Mouse (Mus musculus) MEL (cell line): Measurements from ENCODE around the gene Plekhg4. TPM values are rescaled to one million over a fixed set of nuclear protein-coding genes. Genes with fewer than 3 reads are reported as not detected.

Experiments
- DNase-seq: peaks from one replicate; pipeline ENCODE4 v3.0.0; 2011; ENCODE audit warnings: low read depth, low spot score
- H3K27ac ChIP-seq: 2 replicates; pipeline ENCODE4 v1.5.1; 2012; ENCODE audit warnings: low read depth, mild to moderate bottlenecking, control low read depth, low read length, moderate library complexity; ENCODE audit not compliant: control insufficient read depth
- H3K27me3 ChIP-seq, 2 experiments: fragments of 150-350 bp in 1 of 2; sonication (generic) in 1 of 2; 2 replicates each; pipeline ENCODE4 v1.6.1; 2012; ENCODE audit warnings: low read length in 2 of 2, mild to moderate bottlenecking in 2 of 2, improper control_type of control experiment in 1 of 2, moderate library complexity in 1 of 2; ENCODE audit not compliant: insufficient read depth in 2 of 2, control insufficient read depth in 1 of 2
- H3K36me3 ChIP-seq, 2 experiments: 2 replicates each; pipeline ENCODE4 v1.6.1; 2012 to 2014; ENCODE audit warnings: low read length in 2 of 2, improper control_type of control experiment in 1 of 2, inconsistent platforms in 1 of 2, mild to moderate bottlenecking in 1 of 2; ENCODE audit not compliant: insufficient read depth in 2 of 2, control insufficient read depth in 1 of 2
- H3K4me1 ChIP-seq, 2 experiments: fragments of 150-350 bp in 1 of 2; sonication (generic) in 1 of 2; 2 replicates each; pipeline ENCODE4 v1.6.1; 2012; ENCODE audit warnings: low read length in 2 of 2, improper control_type of control experiment in 1 of 2, mild to moderate bottlenecking in 1 of 2; ENCODE audit not compliant: insufficient read depth in 2 of 2, control insufficient read depth in 1 of 2
- H3K4me3 ChIP-seq, 2 experiments: fragments of 150-350 bp in 1 of 2; sonication (generic) in 1 of 2; 2 replicates each; pipeline ENCODE4 v1.5.1; 2012; ENCODE audit warnings: low read depth in 2 of 2, low read length in 2 of 2, mild to moderate bottlenecking in 2 of 2, moderate library complexity in 2 of 2, control low read depth in 1 of 2, improper control_type of control experiment in 1 of 2; ENCODE audit not compliant: control insufficient read depth in 1 of 2, insufficient read depth in 1 of 2
- H3K79me2 ChIP-seq: 2 replicates; pipeline ENCODE4 v1.6.1; 2012; ENCODE audit warnings: mild to moderate bottlenecking, low read length, moderate library complexity; ENCODE audit not compliant: control insufficient read depth, poor library complexity, insufficient read depth
- H3K9ac ChIP-seq: 2 replicates; pipeline ENCODE4 v1.6.1; 2012; ENCODE audit warnings: low read depth, mild to moderate bottlenecking, control low read depth, low read length, moderate library complexity; ENCODE audit not compliant: control insufficient read depth, poor library complexity, severe bottlenecking
- H3K9me3 ChIP-seq: fragments of 150-350 bp; sonication (generic); replicated peaks from 2 replicates; pipeline ENCODE4 v1.6.1; 2012; ENCODE audit warnings: mild to moderate bottlenecking, low read length, improper control_type of control experiment, moderate library complexity; ENCODE audit not compliant: insufficient read depth
- BHLHE40 ChIP-seq: IDR thresholded peaks from 2 replicates; pipeline ENCODE4 v1.6.1; 2012; ENCODE audit warnings: low read depth, mild to moderate bottlenecking, inconsistent platforms, low read length, improper control_type of control experiment, borderline replicate concordance
- CTCF ChIP-seq, 3 experiments: IDR thresholded peaks in 2 of 3; conservative IDR thresholded peaks in 1 of 3; 2 replicates each; pipeline ENCODE4 v1.5.1; 2011 to 2012; ENCODE audit warnings: low read length in 3 of 3, low read depth in 2 of 3, mild to moderate bottlenecking in 2 of 3, improper control_type of control experiment in 1 of 3, inconsistent platforms in 1 of 3, mixed read lengths in 1 of 3, moderate library complexity in 1 of 3; ENCODE audit not compliant: control insufficient read depth in 1 of 3, insufficient read depth in 1 of 3, poor library complexity in 1 of 3, severe bottlenecking in 1 of 3
- EP300 ChIP-seq, 2 experiments: IDR thresholded peaks; 2 replicates each; pipeline ENCODE4 v1.6.1; 2011; ENCODE audit warnings: improper control_type of control experiment in 2 of 2, low read length in 2 of 2, low read depth in 1 of 2, mild to moderate bottlenecking in 1 of 2
- GATA1 ChIP-seq: IDR thresholded peaks from 2 replicates; pipeline ENCODE4 v1.6.1; 2011; ENCODE audit warnings: low read depth, low read length, improper control_type of control experiment
- HCFC1 ChIP-seq: IDR thresholded peaks from 2 replicates; pipeline ENCODE4 v1.6.1; 2012; ENCODE audit warnings: low read depth, mild to moderate bottlenecking, inconsistent platforms, low read length, improper control_type of control experiment, moderate library complexity
- MAFK ChIP-seq: IDR thresholded peaks from 2 replicates; pipeline ENCODE4 v1.6.1; 2011; ENCODE audit warnings: low read depth, mild to moderate bottlenecking, low read length, improper control_type of control experiment, borderline replicate concordance
- MEF2A ChIP-seq: IDR thresholded peaks from 2 replicates; pipeline ENCODE4 v1.6.1; 2014; ENCODE audit warnings: low read depth, mild to moderate bottlenecking, inconsistent platforms, low read length, improper control_type of control experiment; ENCODE audit not compliant: poor library complexity, insufficient replicate concordance, severe bottlenecking; ENCODE audit errors: extremely low read depth
- MYB ChIP-seq: IDR thresholded peaks from 2 replicates; pipeline ENCODE4 v1.6.1; 2011; ENCODE audit warnings: mild to moderate bottlenecking, low read depth, low read length, improper control_type of control experiment
- MYC ChIP-seq: IDR thresholded peaks from 2 replicates; pipeline ENCODE4 v1.6.1; 2011; ENCODE audit warnings: low read depth, mild to moderate bottlenecking, low read length, improper control_type of control experiment, moderate library complexity
- NELFE ChIP-seq: IDR thresholded peaks from 2 replicates; pipeline ENCODE4 v1.6.1; 2011; ENCODE audit warnings: low read depth, low read length, improper control_type of control experiment
- RAD21 ChIP-seq: IDR thresholded peaks from 2 replicates; pipeline ENCODE4 v1.6.1; 2011; ENCODE audit warnings: mild to moderate bottlenecking, low read depth, low read length, improper control_type of control experiment
- SMC3 ChIP-seq: IDR thresholded peaks from 2 replicates; pipeline ENCODE4 v1.6.1; 2011; ENCODE audit warnings: low read depth, low read length, improper control_type of control experiment
- TAL1 ChIP-seq: IDR thresholded peaks from 2 replicates; pipeline ENCODE4 v1.6.1; 2012; ENCODE audit warnings: mild to moderate bottlenecking, inconsistent platforms, low read length, moderate library complexity, mixed read lengths
- USF1 ChIP-seq: IDR thresholded peaks from 2 replicates; pipeline ENCODE4 v1.6.1; 2014; ENCODE audit warnings: low read depth, mild to moderate bottlenecking, inconsistent platforms, low read length, improper control_type of control experiment, moderate library complexity
- ZC3H11A ChIP-seq: IDR thresholded peaks from 2 replicates; pipeline ENCODE4 v1.6.1; 2012; ENCODE audit warnings: low read depth, mild to moderate bottlenecking, inconsistent platforms, low read length, improper control_type of control experiment
- ZMIZ1 ChIP-seq: IDR thresholded peaks from 2 replicates; pipeline ENCODE4 v1.6.1; 2012; ENCODE audit warnings: low read depth, mild to moderate bottlenecking, inconsistent platforms, low read length, improper control_type of control experiment, moderate library complexity
- polyA plus RNA-seq, 2 experiments: library from polyadenylated mRNA; stranded (reverse) in 1 of 2; unstranded in 1 of 2; fragments of >175 nt in 1 of 2; fragments of >200 nt in 1 of 2; gene quantifications; 2 replicates each; pipeline versions ENCODE4 v1.2.1 to v1.2.4; 2012; ENCODE audit warnings: low replicate concordance in 2 of 2, low read depth in 1 of 2; ENCODE audit not compliant: insufficient read length in 2 of 2, insufficient read depth in 1 of 2, missing spikeins in 1 of 2
- total RNA-seq: library from RNA; depleted of rRNA; stranded (reverse); fragments of 300-350 nt; gene quantifications from 2 replicates; pipeline ENCODE4 v1.2.3, GENCODE M21; 2012

The Plekhg4 gene
- total and polyA plus RNA-seq, 3 experiments, result 0.10 TPM; not detected in 2

- peaks cover 9% of the 10 kb centered on the region in 2 experiments for H3K27me3 ChIP-seq
- H3K9ac ChIP-seq, result no peak overlapping the region
- no peak for DNase-seq
- no peak for TF ChIP-seq TAL1
- TF ChIP-seq MYC, result no peak
- TF ChIP-seq USF1, result no peak
- TF ChIP-seq EP300 (IDR thresholded peaks at IDR 0.05; ENCODE audit: low read depth in 1 of 2, low read length in 2 of 2), result no peak
- no peak for TF ChIP-seq MEF2A
- no peak for TF ChIP-seq MYB
- no peak for TF ChIP-seq GATA1
- no peak for TF ChIP-seq SMC3
- TF ChIP-seq MAFK, result no peak
- no peak for TF ChIP-seq NELFE
- TF ChIP-seq ZMIZ1, result no peak
- TF ChIP-seq, all 39 proteins: peak for 0
- Histone ChIP-seq H3K4me3 (no peak overlapping the region), H3K9me3 (no peaks in the 10 kb centered on the region), H3K4me1 (no peaks in the 10 kb centered on the region; a peak in 1 of 4 replicates), H3K79me2 (no peaks in the 10 kb centered on the region), H3K36me3 (no peaks in the 10 kb centered on the region), H3K27ac (no peak overlapping the region)
Measured at GRCm38 (mm10) chr8:105393915-105394314, 20.8 kb downstream of the Plekhg4 start.

GRCm38 (mm10) chr8:105397747-105398146 lies 24.7 kb downstream of the Plekhg4 start:
- TF ChIP-seq ZMIZ1, result no peak
- TF ChIP-seq ZC3H11A, result peak; percentile 28; the same call in 1 of the 2 replicates
- peak; percentile 64 for TF ChIP-seq RAD21
- peak; percentile 85 for TF ChIP-seq SMC3
- TF ChIP-seq MEF2A, result no peak
- no peak for TF ChIP-seq BHLHE40
- TF ChIP-seq HCFC1, result no peak
- no peak for TF ChIP-seq EP300 (IDR thresholded peaks at IDR 0.05; ENCODE audit: low read depth in 1 of 2, low read length in 2 of 2)
- TF ChIP-seq GATA1, result no peak
- TF ChIP-seq CTCF (IDR thresholded peaks at IDR 0.05 in 2 of 3, conservative IDR thresholded peaks at IDR 0.05 in 1 of 3; ENCODE audit: control insufficient read depth in 1 of 3, insufficient read depth in 1 of 3, low read depth in 2 of 3, low read length in 3 of 3, poor library complexity in 1 of 3, severe bottlenecking in 1 of 3), result peak; percentile 52 to 79 (median 65)
- no peaks in the 10 kb centered on the region for H3K9me3 ChIP-seq
- no peak overlapping the region for H3K9ac ChIP-seq
- H3K79me2 ChIP-seq, result no peaks in the 10 kb centered on the region
- no peak overlapping the region for H3K4me3 ChIP-seq
- peak; percentile 71 for DNase-seq
- no peak overlapping the region for H3K27ac ChIP-seq
- peaks cover 16 to 26% of the 10 kb centered on the region in 2 experiments for H3K27me3 ChIP-seq
- H3K4me1 ChIP-seq, result no peaks in the 10 kb centered on the region
- no peaks in the 10 kb centered on the region for H3K36me3 ChIP-seq
